Mouse (Mus musculus) intestine, postnatal 0 days (tissue): Measurements from ENCODE around the gene Gjb6. TPM values are rescaled to one million over a fixed set of nuclear protein-coding genes. Genes with fewer than 3 reads are reported as not detected.

Experiments used
- ATAC-seq: fragments of 200-750 bp; cut with Nextera tagmentation; 2 replicates; pipeline ENCODE4 v1.8.0; 2017; ENCODE audit warnings: mild to moderate bottlenecking, moderate TSS enrichment, moderate library complexity
- H3K27ac ChIP-seq: fragments of 300-500 bp; sonication (generic); 2 replicates; pipeline ENCODE4 v1.5.1; 2014; ENCODE audit warnings: mild to moderate bottlenecking, low read depth, low read length, moderate library complexity
- H3K27me3 ChIP-seq: fragments of 300-500 bp; sonication (generic); replicated peaks from 2 replicates; pipeline ENCODE4 v1.6.1; 2014; ENCODE audit warnings: low read length, mixed read lengths; ENCODE audit not compliant: control insufficient read depth, insufficient read depth
- H3K36me3 ChIP-seq: fragments of 300-500 bp; sonication (generic); 2 replicates; pipeline ENCODE4 v1.6.1; 2014; ENCODE audit warnings: mild to moderate bottlenecking, moderate library complexity; ENCODE audit not compliant: control insufficient read depth, insufficient read depth
- H3K4me1 ChIP-seq: fragments of 300-500 bp; sonication (generic); replicated peaks from 2 replicates; pipeline ENCODE4 v1.6.1; 2014; ENCODE audit warnings: antibody characterized with exemption, low read length, mixed read lengths; ENCODE audit not compliant: control insufficient read depth, insufficient read depth
- H3K4me2 ChIP-seq: fragments of 300-500 bp; sonication (generic); replicated peaks from 2 replicates; pipeline ENCODE4 v1.6.1; 2014; ENCODE audit warnings: low read depth, mild to moderate bottlenecking, moderate library complexity
- H3K4me3 ChIP-seq: fragments of 300-500 bp; sonication (generic); 2 replicates; pipeline ENCODE4 v1.5.1; 2014; ENCODE audit warnings: low read depth, low read length
- H3K9ac ChIP-seq: fragments of 300-500 bp; sonication (generic); 2 replicates; pipeline ENCODE4 v1.6.1; 2014; ENCODE audit warnings: mild to moderate bottlenecking, low read depth, low read length
- H3K9me3 ChIP-seq: fragments of 300-500 bp; sonication (generic); 2 replicates; pipeline ENCODE4 v1.6.1; 2016; ENCODE audit warnings: mixed run types; ENCODE audit not compliant: control insufficient read depth
- CTCF ChIP-seq: sonication (generic); IDR thresholded peaks from 2 replicates; pipeline ENCODE4 v1.5.1; 2016; ENCODE audit warnings: low read depth, mild to moderate bottlenecking, control low read depth, antibody characterized with exemption, moderate library complexity
- WGBS: fragments of 180-500 bp; shearing (Covaris S2); extraction: QIAGEN DNeasy Blood & Tissue Kit; methylation state at CpG from one replicate; pipeline ENCODE4 v1.1.7; 2014; 5-methylcytosine and 5-hydroxymethylcytosine counted together
- polyA plus RNA-seq: library from polyadenylated mRNA; unstranded; fragments of >200 nt; fragmentation: Nextera tagmentation; extraction: Ambion mirVana; gene quantifications from 2 replicates; pipeline ENCODE4 v1.2.1, GENCODE M21; 2015

Gjb6 gene
- polyA plus RNA-seq, 1 experiment from 2014 or later = 0.63 TPM

DNA sequence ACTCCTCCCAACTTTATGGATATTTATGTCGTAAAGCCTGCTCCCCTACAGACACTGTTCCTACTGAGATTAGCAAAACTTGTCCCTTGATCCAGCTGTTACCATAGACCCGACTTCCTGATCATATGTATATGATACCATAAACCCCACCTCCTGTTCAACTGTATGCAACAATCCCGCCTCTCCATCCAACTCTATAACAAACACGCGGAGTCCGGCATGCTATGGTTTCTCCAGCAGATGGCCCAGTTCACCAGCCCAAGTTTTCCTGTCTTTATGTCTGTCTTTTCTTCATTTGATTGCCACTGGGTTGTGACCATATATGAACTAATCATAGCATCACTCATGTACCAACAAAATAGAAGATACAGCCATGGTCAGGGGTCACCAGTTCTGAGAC is 57.9 kb downstream of the Gjb6 start:
- H3K9me3 ChIP-seq = no peaks in the 10 kb centered on the region
- 59% methylated on average over 6 of the region's 6 CpGs for WGBS
- H3K4me2 ChIP-seq = no peak overlapping the region
- no peak overlapping the region for H3K9ac ChIP-seq
- no peaks in the 10 kb centered on the region for H3K27me3 ChIP-seq
- peak; percentile 72 for ATAC-seq
- peak; percentile 79 for TF ChIP-seq CTCF
- H3K36me3 ChIP-seq = no peaks in the 10 kb centered on the region
- H3K4me1 ChIP-seq = peaks cover 4% of the 10 kb centered on the region
- no peak overlapping the region for H3K27ac ChIP-seq
- H3K4me3 ChIP-seq = no peak overlapping the region

Other genes with a start within 250 kb of the Gjb6 start
- gene Zmym2, start 247.0 kb downstream of the Gjb6 start, polyA plus RNA-seq = 7.8 and 10.1 TPM in 2 replicates
- 0.09 and 0.13 TPM in 2 replicates for gene Gja3, start 75.5 kb downstream of the Gjb6 start, polyA plus RNA-seq
- 50.0 and 53.4 TPM in 2 replicates for gene Gjb2, start 28.9 kb downstream of the Gjb6 start, polyA plus RNA-seq
- 0.13 and 0.20 TPM in 2 replicates for gene Gm4491, start 17.7 kb downstream of the Gjb6 start, polyA plus RNA-seq